Mouse (Mus musculus): Measurements from ENCODE around the gene Lca5.

The Lca5 gene

GRCm38 (mm10) chr9:83389570-83389969 is 51.4 kb downstream of the Lca5 start:
- no peak for DNase-seq (ENCODE audit: low read depth)

DNA sequence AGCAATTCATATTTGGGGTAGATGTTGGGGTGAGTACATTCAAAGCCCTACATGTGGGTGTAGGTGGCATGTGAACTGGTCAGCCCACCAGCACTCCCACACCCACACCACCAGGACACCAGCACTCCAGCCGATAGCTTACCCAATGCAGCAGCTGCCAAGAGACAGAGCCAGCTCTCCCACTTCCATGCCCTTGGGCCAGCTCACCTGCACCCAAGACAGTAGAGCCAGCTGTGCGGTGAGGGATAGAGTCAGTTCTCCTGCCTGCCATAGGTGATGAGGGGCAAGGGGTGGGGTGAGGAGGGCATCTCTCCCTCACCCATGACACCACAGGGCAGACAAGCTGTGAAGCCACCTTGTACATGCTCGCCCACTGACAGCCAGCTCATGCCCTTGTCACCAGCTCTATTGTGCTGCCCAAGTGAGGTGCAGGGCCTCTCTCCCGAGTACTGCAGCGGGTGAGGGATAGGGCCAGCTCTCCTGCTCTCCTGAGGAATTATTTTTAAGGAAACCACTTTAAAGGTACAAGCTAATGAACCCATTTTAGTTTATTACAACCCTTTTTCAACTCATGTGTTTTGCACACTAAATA is 54.6 kb downstream of the Lca5 start:
- no peak for DNase-seq (ENCODE audit: low read depth)

- no peak for DNase-seq (ENCODE audit: low read depth)
These were observed 55.6 kb downstream of the Lca5 start for GRCm38 (mm10) chr9:83385301-83385700.

DNA sequence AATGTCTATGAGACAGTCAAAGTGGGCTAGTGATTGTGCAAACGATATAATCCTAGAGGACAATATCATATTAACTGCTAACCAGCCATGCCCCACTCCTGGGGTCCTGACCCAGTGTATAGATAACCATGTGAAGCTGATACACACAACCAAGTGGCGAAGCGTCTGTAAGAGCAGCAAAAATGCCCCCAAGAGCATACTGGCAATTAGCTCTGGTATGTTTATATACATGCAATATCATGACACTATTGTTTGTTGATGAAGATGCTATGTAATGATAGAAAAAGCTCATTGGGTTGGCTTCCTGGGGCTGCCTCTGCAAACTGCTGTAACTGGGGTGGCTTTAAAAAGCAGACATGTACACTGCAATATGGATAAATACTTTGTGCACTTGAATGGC is 57.7 kb downstream of the Lca5 start:
- DNase-seq (ENCODE audit: low read depth) = no peak

DNA sequence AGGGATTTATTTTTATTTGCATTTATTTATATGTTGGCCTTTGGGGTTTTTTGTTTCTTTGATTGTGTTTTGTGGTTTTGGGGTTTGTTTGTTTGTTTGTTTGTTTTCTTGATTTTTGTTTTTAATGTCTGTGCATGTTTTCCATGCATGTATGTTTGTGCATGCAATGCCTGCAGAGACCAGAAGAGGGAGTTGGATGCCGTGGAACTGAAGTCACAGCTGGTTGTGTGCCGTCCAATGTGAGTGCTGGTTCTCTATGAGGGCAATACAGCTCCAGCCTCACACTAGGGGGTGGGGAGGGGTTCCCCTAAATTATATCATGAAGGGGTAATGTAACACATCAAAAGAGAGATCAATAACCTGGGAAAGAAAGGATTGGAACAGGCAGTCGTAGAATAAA is 58.2 kb downstream of the Lca5 start:
- no peak for DNase-seq (ENCODE audit: low read depth)

DNA sequence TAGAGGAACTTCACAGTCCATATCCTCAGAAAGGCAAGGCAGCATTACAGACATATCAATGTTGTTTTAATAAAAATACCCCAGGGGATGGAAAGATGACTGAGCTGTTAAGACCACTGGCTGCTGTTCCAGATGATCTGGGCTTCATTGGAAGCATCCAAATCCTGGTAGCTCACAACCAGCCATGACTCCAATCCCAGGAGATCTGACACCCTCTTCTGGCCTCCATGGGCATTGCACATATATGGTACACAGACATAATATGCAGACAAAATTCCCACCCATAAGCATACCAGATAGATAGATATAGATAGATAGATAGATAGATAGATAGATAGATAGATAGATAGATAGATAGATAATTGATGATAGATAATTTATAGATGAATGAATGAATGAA is 59.6 kb downstream of the Lca5 start:
- DNase-seq (ENCODE audit: low read depth) = no peak

DNA sequence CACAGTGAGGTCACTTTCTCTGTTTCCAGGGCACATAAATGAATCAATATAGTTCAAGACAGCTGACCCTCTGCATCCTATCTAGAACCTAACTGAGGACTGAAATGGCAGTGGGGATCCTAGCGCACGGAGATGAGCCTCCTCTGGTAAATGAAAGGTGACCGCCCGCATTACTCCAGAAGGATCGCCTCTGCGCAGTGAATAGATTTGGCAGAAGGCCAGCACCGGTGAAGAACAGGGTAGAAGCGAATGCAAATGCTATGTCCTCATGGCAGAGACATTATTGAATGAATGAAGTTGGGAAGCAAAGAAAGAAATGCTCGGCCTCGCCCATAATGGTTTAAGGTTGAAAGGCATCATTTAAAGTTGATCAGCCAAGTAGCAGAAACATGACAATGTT is 61.3 kb downstream of the Lca5 start:
- no peak for DNase-seq (ENCODE audit: low read depth)

- no peak for DNase-seq (ENCODE audit: low read depth)
These were observed 63.8 kb downstream of the Lca5 start for GRCm38 (mm10) chr9:83377132-83377531.

- DNase-seq (ENCODE audit: low read depth) = no peak
These were observed 65.3 kb downstream of the Lca5 start for GRCm38 (mm10) chr9:83375522-83376176.

GRCm38 (mm10) chr9:83370907-83371306 is 70.0 kb downstream of the Lca5 start:
- peak; percentile 14 for DNase-seq (ENCODE audit: low read depth)

DNA sequence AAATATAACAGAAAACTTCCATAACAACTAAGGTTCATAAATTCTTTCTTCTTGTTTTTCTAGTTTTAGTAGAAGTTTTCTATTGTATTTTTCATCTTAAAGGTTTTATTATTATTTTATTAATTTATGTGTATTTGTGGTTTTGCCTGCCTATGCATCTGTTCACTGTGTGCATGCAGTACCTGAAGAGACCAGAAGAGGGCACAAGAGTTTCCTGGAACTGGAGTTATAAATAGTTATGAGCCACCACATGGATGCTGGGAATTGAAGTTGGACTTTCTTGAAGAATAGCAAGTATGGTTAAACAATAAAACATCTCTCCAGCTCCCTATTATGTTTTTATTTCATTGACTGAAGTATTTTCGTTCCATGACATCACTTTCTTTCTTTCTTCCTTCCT is 72.7 kb downstream of the Lca5 start:
- no peak for DNase-seq (ENCODE audit: low read depth)

DNA sequence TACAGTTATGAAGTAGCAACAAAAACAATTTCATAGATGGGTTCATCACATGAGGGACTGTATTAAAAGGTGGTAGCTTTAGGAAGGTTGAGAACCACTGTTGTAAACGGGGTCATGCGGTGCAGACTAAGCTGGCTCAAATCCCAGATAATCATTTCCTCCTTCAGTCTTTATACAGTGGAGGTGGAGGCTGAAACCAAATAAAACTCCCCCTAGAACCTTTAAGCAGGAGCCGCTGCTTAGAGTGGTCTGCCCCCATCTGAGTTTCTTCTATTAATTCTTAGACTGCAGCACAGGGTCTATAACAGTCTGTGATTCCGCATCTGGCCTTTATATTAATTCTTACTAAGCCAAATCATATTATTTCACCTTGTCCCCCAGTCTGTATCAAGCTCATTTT is 85.1 kb downstream of the Lca5 start:
- DNase-seq (ENCODE audit: low read depth) = no peak

DNA sequence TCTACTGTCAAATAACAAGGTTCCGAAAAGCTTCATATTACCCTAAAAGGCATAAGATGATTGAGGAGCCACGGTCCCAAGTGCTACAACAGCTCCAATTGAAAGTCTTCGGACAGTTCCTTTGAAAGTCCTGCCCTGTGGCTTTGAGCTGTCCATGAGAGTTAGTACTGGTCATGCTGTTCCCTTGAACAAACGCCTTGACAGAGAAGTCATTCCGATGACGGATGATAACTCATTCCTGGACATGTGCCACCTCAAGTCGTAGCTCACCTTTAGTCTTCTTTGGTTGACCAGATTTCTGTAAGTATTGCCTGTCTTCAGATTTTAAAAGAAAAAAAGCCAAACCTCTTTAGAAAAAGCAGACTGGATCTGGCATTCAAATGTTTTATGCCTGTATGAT is 87.6 kb downstream of the Lca5 start:
- no peak for DNase-seq (ENCODE audit: low read depth)

DNA sequence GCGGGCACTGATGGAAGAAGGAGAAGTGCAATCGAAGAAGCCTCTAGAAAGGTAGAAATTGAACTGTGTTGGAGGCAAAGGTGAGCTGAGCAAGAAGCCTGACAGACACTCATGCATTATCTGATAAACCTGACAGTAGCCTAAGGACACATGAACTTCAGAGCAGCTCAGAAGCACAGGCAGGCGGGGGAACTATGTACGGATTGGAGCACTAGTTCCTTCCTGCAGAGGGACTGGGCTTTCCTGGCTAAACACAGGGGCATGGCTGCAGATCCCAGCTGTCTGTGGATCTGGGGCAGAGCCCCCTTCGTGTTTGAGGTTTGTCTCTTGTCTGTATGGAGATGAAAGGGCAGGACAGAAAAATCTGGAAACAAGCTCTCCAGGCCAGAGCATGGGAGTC is 89.8 kb downstream of the Lca5 start:
- DNase-seq (ENCODE audit: low read depth) = no peak

GRCm38 (mm10) chr9:83350613-83351012 is 90.3 kb downstream of the Lca5 start:
- DNase-seq (ENCODE audit: low read depth) = no peak

- no peak for DNase-seq (ENCODE audit: low read depth)
These were observed 91.0 kb downstream of the Lca5 start for GRCm38 (mm10) chr9:83349905-83350304.

DNA sequence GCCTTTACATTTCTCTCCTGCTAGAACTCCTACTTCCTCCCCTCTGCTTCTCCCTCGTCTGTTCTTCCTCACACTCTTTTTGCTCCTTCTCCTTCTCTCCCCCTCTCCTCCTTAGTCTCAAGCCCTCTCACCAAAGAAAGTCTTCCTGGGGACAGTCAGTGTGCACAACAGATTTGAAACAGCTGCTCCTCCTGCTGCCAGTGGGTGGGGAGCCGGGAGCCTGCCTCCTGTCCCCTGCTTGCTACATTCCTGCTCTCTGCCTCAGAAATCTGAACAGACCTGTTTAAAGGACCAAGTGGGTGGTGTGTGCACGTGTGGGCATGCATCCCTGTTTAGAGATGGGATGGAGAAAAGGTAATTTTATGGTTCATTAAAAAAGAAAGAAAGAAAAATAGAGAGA is 91.4 kb downstream of the Lca5 start:
- no peak for DNase-seq (ENCODE audit: low read depth)

- no peak for DNase-seq (ENCODE audit: low read depth)
These were observed 93.4 kb downstream of the Lca5 start for GRCm38 (mm10) chr9:83347521-83347920.

- DNase-seq (ENCODE audit: low read depth) = peak; percentile 21
These were observed 98.2 kb downstream of the Lca5 start for GRCm38 (mm10) chr9:83342491-83343370.

All from fibroblast of lung, adult 2 months (primary cell).